Mouse (Mus musculus) T-helper 1 cell (primary cell): ENCODE results near the gene Stim1.
"Not testable (repeated sequence)": the region's sequence is repeated elsewhere in the genome, so short reads cannot be mapped to it uniquely, and the experiment has no call there.

Experiments used
- in situ Hi-C: fragments of 300-600 bp; cut with MboI, MseI; formaldehyde crosslinking; loops from one replicate; pipeline ENCODE4 v1.15.1; 2025; ENCODE audit warnings: high pct_unique_total_duplicates

Gene Stim1

GRCm38 (mm10) chr7:102441657-102442391 lies 174.2 kb downstream of the Stim1 start, which contains the start of gene Rrm1:
Rrm1 (plus strand) TSS chr7:102441695.
- in situ Hi-C loops, result no loop called here

GRCm38 (mm10) chr7:102442432-102442831 lies 174.8 kb downstream of the Stim1 start:
- in situ Hi-C loops, result no loop called here

GRCm38 (mm10) chr7:102444301-102444700 lies 176.7 kb downstream of the Stim1 start:
- in situ Hi-C loops, result no loop called here

GRCm38 (mm10) chr7:102446438-102446837 lies 178.8 kb downstream of the Stim1 start:
- in situ Hi-C loops, result no loop called here

GRCm38 (mm10) chr7:102458618-102459380 lies 191.2 kb downstream of the Stim1 start:
- in situ Hi-C loops, result no loop called here

- in situ Hi-C loops, result no loop called here
Measured at GRCm38 (mm10) chr7:102467566-102467965, 200.0 kb downstream of the Stim1 start.

- in situ Hi-C loops, result no loop called here
Measured at GRCm38 (mm10) chr7:102472675-102473074, 205.1 kb downstream of the Stim1 start.

- in situ Hi-C loops, result no loop called here
Measured at GRCm38 (mm10) chr7:102476601-102477000, 209.0 kb downstream of the Stim1 start.

- in situ Hi-C loops, result no loop called here
Measured at GRCm38 (mm10) chr7:102477377-102477776, 209.8 kb downstream of the Stim1 start.

GRCm38 (mm10) chr7:102478425-102478824 lies 210.8 kb downstream of the Stim1 start:
- in situ Hi-C loops, result no loop called here

- in situ Hi-C loops, result no loop called here
Measured at GRCm38 (mm10) chr7:102478926-102479325, 211.3 kb downstream of the Stim1 start.

GRCm38 (mm10) chr7:102479368-102480078 lies 211.9 kb downstream of the Stim1 start:
- in situ Hi-C loops, result no loop called here

- in situ Hi-C loops, result no loop called here
Measured at GRCm38 (mm10) chr7:102480821-102481220, 213.2 kb downstream of the Stim1 start.

GRCm38 (mm10) chr7:102481579-102481978 lies 214.0 kb downstream of the Stim1 start, which contains the start of gene Olfr543:
Olfr543 (minus strand) TSS chr7:102481679.
- in situ Hi-C loops, result no loop called here

- in situ Hi-C loops, result no loop called here
Measured at GRCm38 (mm10) chr7:102483665-102484064, 216.1 kb downstream of the Stim1 start.

- in situ Hi-C loops, result not testable (repeated sequence)
Measured at GRCm38 (mm10) chr7:102484766-102485165, 217.2 kb downstream of the Stim1 start.

- in situ Hi-C loops, result no loop called here
Measured at GRCm38 (mm10) chr7:102486105-102486504, 218.5 kb downstream of the Stim1 start.
